Mouse (Mus musculus): ENCODE results near the gene Lamb1. TPM values are rescaled to one million over a fixed set of nuclear protein-coding genes. Genes with fewer than 3 reads are reported as not detected.

The Lamb1 gene
- polyA plus RNA-seq, 1 experiment from 2014 or later, result 60.4 TPM

DNA sequence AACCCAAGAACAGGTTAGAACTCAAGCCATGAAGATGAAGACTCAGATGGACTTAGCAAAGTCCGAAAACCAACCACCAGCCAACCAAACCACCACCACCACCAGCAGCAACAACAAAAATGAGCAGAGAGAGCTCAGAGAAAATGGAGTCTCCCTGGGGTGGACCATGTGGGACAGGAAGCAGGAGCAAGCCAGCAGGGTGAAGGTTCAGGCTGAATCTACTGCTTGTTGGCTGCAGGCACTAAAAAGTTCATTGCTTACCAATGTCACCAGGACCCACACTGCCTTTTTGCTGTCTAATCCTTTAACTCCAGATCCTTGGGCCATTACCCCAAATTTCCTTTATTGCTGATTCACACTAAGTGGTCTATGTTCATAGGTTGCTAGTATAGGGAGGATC lies 32.4 kb upstream of the Lamb1 start:
- no peaks in the 10 kb centered on the region for H3K27me3 ChIP-seq (replicated peaks; ENCODE audit: control insufficient read depth, insufficient read depth, low read length)
- no peak overlapping the region for H3K4me3 ChIP-seq (ENCODE audit: low read length)
- no peak overlapping the region for H3K4me2 ChIP-seq (ENCODE audit: low read depth, low read length)
- H3K9ac ChIP-seq (ENCODE audit: low read depth, low read length), result no peak overlapping the region
- H3K9me3 ChIP-seq (ENCODE audit: control insufficient read depth, low read length), result no peaks in the 10 kb centered on the region
- H3K4me1 ChIP-seq (ENCODE audit: control insufficient read depth, insufficient read depth, low read length), result peaks cover 9% of the 10 kb centered on the region; the same call in 1 of the 2 replicates
- H3K27ac ChIP-seq (ENCODE audit: low read length), result no peak overlapping the region
- ATAC-seq, result no peak
- 100% methylated on average over 1 of the region's 1 CpGs for WGBS
- H3K36me3 ChIP-seq (ENCODE audit: control insufficient read depth, insufficient read depth, low read length), result no peaks in the 10 kb centered on the region

DNA sequence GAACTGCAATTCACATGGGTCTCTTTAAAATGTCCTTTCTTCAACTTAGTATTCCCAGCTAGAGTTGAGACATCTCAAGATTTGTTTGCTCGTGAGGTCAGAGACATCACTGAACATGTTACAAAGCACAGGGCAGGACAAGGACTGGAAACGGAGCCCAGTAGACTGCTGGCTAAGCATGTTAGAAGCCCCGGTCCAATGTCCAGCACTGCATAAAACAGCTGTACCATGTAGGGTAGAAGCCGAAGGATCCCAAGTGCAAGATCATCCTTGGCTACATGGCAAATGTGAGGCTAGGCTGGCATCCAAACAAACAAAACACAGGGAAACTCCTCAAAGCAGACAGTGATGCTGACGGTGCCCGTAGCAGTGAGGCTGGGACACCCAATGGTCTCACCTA lies 30.0 kb upstream of the Lamb1 start:
- no peak overlapping the region for H3K4me3 ChIP-seq (ENCODE audit: low read length)
- no peaks in the 10 kb centered on the region for H3K36me3 ChIP-seq (ENCODE audit: control insufficient read depth, insufficient read depth, low read length)
- H3K4me2 ChIP-seq (ENCODE audit: low read depth, low read length), result no peak overlapping the region
- WGBS, result 86% methylated on average over 6 of the region's 6 CpGs
- H3K9me3 ChIP-seq (ENCODE audit: control insufficient read depth, low read length), result no peaks in the 10 kb centered on the region
- no peak for ATAC-seq
- H3K9ac ChIP-seq (ENCODE audit: low read depth, low read length), result no peak overlapping the region
- H3K27me3 ChIP-seq (replicated peaks; ENCODE audit: control insufficient read depth, insufficient read depth, low read length), result no peaks in the 10 kb centered on the region
- no peak overlapping the region for H3K27ac ChIP-seq (ENCODE audit: low read length)
- no peaks in the 10 kb centered on the region for H3K4me1 ChIP-seq (ENCODE audit: control insufficient read depth, insufficient read depth, low read length)

DNA sequence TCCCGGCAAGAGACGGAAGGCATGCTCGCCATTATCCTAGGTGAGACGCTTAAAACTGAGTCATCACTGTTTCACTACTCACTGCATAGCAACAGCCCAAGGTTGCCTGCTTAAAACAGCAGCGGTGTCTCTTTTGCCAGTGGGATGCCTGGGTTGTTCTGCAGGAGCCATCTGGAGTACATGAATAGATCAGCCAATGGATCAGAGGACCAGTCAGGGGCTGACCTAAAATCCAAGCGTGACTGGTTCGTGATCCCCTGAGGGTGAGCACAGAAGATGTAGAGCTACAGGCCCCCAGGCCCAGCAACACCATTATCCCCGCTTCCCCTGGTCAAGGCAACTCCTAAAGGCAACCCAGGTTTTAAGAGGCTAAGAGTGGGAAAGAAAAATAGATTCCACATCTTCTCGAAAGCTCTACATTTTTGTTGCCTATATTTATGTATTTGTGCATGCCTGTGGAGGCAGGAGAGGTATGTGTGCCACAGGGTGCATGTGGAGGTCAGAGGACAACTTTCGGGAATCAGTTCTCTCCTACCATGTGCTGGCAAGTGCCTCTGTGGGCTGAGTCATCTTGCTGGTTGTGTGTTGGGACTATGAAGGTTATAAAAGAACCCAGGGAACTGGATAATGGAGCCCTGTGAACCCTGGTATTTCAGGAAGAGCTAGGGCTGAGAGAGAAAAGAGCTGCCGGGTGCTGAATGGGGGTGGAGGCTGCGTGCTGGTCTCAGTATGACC lies 28.0 kb upstream of the Lamb1 start:
- no peak overlapping the region for H3K27ac ChIP-seq (ENCODE audit: low read length)
- H3K36me3 ChIP-seq (ENCODE audit: control insufficient read depth, insufficient read depth, low read length), result no peaks in the 10 kb centered on the region

DNA sequence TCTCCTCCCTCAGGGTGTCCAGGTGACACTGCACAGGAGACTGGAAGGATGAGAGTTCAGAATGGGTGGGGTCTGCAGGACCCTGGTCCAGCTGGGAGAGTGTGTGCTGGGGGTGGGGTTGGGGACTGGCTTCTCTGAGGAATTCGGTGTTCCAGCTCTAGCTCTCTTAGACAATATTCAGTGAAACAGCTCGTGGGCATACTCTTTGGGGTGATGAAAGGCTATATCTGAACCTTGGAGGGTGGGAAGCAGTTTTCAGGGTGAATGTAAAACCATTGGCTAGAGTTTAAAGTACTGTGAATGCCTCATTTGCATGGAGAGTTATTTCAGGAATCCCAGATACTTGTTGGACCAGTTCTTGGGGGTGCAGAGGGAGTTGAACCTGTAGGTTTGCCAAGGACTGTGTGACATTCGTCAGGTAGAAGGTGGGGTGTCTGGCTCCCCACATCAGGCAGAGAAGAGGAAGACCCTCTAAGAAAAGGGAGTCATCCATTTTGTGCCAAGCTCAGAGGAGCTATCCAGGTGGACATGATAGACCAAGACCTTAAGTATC lies 25.9 kb upstream of the Lamb1 start:
- no peak overlapping the region for H3K9ac ChIP-seq (ENCODE audit: low read depth, low read length)
- no peaks in the 10 kb centered on the region for H3K4me1 ChIP-seq (ENCODE audit: control insufficient read depth, insufficient read depth, low read length)
- H3K9me3 ChIP-seq (ENCODE audit: control insufficient read depth, low read length), result no peaks in the 10 kb centered on the region
- no peak; the same call in 1 of the 2 replicates for ATAC-seq
- no peak overlapping the region for H3K27ac ChIP-seq (ENCODE audit: low read length)
- no peak overlapping the region for H3K4me2 ChIP-seq (ENCODE audit: low read depth, low read length)
- 74% methylated on average over 3 of the region's 3 CpGs for WGBS
- no peak overlapping the region for H3K4me3 ChIP-seq (ENCODE audit: low read length)
- H3K27me3 ChIP-seq (replicated peaks; ENCODE audit: control insufficient read depth, insufficient read depth, low read length), result no peaks in the 10 kb centered on the region
- H3K36me3 ChIP-seq (ENCODE audit: control insufficient read depth, insufficient read depth, low read length), result no peaks in the 10 kb centered on the region

More for the DNA sequence above, 28.0 kb upstream of the Lamb1 start:
- no peak overlapping the region for H3K4me3 ChIP-seq (ENCODE audit: low read length)
- H3K4me2 ChIP-seq (ENCODE audit: low read depth, low read length), result no peak overlapping the region
- no peak overlapping the region for H3K9ac ChIP-seq (ENCODE audit: low read depth, low read length)
- H3K4me1 ChIP-seq (ENCODE audit: control insufficient read depth, insufficient read depth, low read length), result no peaks in the 10 kb centered on the region
- no peaks in the 10 kb centered on the region for H3K27me3 ChIP-seq (replicated peaks; ENCODE audit: control insufficient read depth, insufficient read depth, low read length)
- H3K9me3 ChIP-seq (ENCODE audit: control insufficient read depth, low read length), result no peaks in the 10 kb centered on the region
- 64% methylated on average over 12 of the region's 12 CpGs for WGBS
- ATAC-seq, result no peak

DNA sequence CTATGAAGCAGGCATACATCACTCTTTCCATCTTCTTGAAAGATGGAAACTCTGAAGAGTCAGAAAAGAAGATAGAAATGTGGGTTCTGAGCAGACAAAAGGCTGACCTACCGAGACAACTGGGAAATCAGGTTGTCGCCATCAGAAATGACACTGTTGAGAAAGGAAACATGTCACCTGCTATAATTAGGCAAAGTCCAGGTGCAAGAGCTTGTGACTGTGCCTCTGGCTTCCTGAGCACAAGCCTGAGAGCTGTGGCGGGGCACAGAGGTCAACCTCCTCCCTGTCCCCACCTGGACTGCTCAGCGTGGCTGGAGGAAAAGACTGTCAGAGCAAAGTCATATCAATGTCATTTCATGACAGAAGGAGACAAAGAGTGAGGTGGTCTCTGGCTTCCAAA lies 25.2 kb upstream of the Lamb1 start:
- H3K9ac ChIP-seq (ENCODE audit: low read depth, low read length), result no peak overlapping the region
- no peaks in the 10 kb centered on the region for H3K4me1 ChIP-seq (ENCODE audit: control insufficient read depth, insufficient read depth, low read length)
- no peaks in the 10 kb centered on the region for H3K9me3 ChIP-seq (ENCODE audit: control insufficient read depth, low read length)
- H3K27me3 ChIP-seq (replicated peaks; ENCODE audit: control insufficient read depth, insufficient read depth, low read length), result no peaks in the 10 kb centered on the region
- WGBS, result 62% methylated on average over 4 of the region's 4 CpGs
- ATAC-seq, result peak; percentile 67
- H3K36me3 ChIP-seq (ENCODE audit: control insufficient read depth, insufficient read depth, low read length), result no peaks in the 10 kb centered on the region
- H3K4me2 ChIP-seq (ENCODE audit: low read depth, low read length), result no peak overlapping the region
- no peak overlapping the region for H3K27ac ChIP-seq (ENCODE audit: low read length)
- no peak overlapping the region for H3K4me3 ChIP-seq (ENCODE audit: low read length)

DNA sequence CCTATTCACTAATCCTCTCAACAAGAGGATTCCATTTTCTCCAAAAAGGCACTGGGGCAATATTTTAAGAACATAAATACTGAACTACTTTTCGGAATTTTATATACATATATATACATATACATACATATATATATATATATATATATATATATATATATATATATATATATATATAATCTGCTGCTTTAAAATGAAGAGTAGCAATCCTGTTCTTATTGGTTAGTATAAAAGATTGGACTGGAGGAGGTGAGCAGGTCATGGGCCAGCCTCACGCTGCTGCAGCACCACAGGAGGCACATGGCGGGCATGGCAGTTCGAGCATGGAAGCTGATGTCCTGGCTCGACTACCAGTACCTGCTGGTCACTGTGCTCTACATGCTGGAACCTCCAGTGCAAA lies 24.6 kb upstream of the Lamb1 start, which contains the start of gene Gm6993:
TSS of gene Gm6993 (plus strand) at position 301 of the 400 bp plus-strand sequence.
- no peaks in the 10 kb centered on the region for H3K36me3 ChIP-seq (ENCODE audit: control insufficient read depth, insufficient read depth, low read length)
- 90% methylated on average over 5 of the region's 5 CpGs for WGBS
- H3K4me1 ChIP-seq (ENCODE audit: control insufficient read depth, insufficient read depth, low read length), result no peaks in the 10 kb centered on the region
- H3K4me3 ChIP-seq (ENCODE audit: low read length), result no peak within 1 kb of the TSS
- H3K9me3 ChIP-seq (ENCODE audit: control insufficient read depth, low read length), result no peaks in the 10 kb centered on the region
- no peak within 1 kb of the TSS for H3K9ac ChIP-seq (ENCODE audit: low read depth, low read length)
- ATAC-seq, result no peak
- no peak within 1 kb of the TSS for H3K27ac ChIP-seq (ENCODE audit: low read length)
- H3K27me3 ChIP-seq (replicated peaks; ENCODE audit: control insufficient read depth, insufficient read depth, low read length), result no peaks in the 10 kb centered on the region
- H3K4me2 ChIP-seq (ENCODE audit: low read depth, low read length), result no peak within 1 kb of the TSS

DNA sequence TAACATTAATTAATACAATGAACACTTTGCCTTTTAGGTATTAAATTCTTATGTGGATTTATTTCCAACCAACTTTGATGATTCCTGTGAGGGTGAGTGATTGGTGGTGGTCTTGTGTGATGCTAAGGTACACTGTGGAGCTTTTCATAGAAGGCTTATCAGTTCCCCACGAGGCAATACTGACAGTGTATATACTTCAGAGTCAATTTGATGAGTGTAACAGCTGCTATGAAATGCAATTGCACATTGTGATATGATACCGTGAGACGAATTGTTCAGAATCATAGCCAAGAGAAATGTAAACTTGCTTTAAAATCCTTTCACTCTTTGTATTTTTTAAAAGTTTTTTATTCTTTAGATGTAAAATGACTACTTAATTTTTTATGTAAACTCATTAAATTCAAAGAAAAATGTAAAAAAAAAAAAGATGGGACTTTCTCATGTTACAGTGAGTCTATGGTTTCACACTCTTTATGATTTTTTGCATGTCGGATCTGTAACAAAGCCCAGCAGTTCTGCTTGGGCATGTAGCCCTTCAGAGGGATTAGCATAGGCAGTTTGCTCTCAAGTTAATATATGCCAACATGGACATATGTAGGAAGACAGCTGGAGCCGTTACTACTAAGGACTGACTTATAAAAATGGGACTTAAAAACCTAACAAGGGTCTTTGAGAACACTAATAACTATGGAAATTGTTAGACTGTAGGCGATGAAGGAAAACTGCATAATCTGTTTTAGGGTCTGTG lies 23.3 kb upstream of the Lamb1 start:
- H3K9ac ChIP-seq (ENCODE audit: low read depth, low read length), result no peak overlapping the region
- 67% methylated on average over 6 of the region's 6 CpGs for WGBS

DNA sequence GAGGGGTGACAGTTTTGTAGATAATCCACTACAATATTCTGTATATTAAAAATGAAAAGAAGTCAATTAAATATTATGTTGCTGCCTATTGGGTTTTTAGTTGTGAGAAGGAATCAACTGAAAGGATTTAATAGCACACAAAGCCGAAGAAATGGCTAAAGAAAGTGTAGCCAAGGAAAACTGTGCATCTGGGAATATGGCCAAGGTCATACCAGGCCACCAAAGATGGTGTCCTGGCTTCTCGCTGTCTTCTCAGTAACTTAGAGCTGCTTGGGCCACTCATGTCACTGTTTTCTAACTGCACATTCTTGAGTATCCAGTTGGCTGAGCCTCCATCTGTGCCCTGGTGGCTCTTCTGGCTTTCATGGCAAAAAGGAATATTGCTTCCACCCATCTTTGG lies 21.0 kb upstream of the Lamb1 start:
- peaks cover 8% of the 10 kb centered on the region for H3K4me1 ChIP-seq (ENCODE audit: control insufficient read depth, insufficient read depth, low read length)
- no peaks in the 10 kb centered on the region for H3K27me3 ChIP-seq (replicated peaks; ENCODE audit: control insufficient read depth, insufficient read depth, low read length)
- no peaks in the 10 kb centered on the region for H3K36me3 ChIP-seq (ENCODE audit: control insufficient read depth, insufficient read depth, low read length)
- H3K4me2 ChIP-seq (ENCODE audit: low read depth, low read length), result no peak overlapping the region
- no peak overlapping the region for H3K4me3 ChIP-seq (ENCODE audit: low read length)
- WGBS, result 77% methylated on average over 2 of the region's 2 CpGs
- H3K9me3 ChIP-seq (ENCODE audit: control insufficient read depth, low read length), result no peaks in the 10 kb centered on the region
- H3K9ac ChIP-seq (ENCODE audit: low read depth, low read length), result no peak overlapping the region
- ATAC-seq, result no peak
- no peak overlapping the region for H3K27ac ChIP-seq (ENCODE audit: low read length)

More for the DNA sequence above, 23.3 kb upstream of the Lamb1 start:
- Histone ChIP-seq H3K27ac (ENCODE audit: low read length) (no peak overlapping the region), H3K4me2 (ENCODE audit: low read depth, low read length) (no peak overlapping the region), H3K36me3 (ENCODE audit: control insufficient read depth, insufficient read depth, low read length) (no peaks in the 10 kb centered on the region), H3K4me1 (ENCODE audit: control insufficient read depth, insufficient read depth, low read length) (no peaks in the 10 kb centered on the region; the same call in none of the 2 replicates), H3K4me3 (ENCODE audit: low read length) (no peak overlapping the region), H3K9me3 (ENCODE audit: control insufficient read depth, low read length) (no peaks in the 10 kb centered on the region), H3K27me3 (replicated peaks; ENCODE audit: control insufficient read depth, insufficient read depth, low read length) (no peaks in the 10 kb centered on the region)
- ATAC-seq, result no peak

DNA sequence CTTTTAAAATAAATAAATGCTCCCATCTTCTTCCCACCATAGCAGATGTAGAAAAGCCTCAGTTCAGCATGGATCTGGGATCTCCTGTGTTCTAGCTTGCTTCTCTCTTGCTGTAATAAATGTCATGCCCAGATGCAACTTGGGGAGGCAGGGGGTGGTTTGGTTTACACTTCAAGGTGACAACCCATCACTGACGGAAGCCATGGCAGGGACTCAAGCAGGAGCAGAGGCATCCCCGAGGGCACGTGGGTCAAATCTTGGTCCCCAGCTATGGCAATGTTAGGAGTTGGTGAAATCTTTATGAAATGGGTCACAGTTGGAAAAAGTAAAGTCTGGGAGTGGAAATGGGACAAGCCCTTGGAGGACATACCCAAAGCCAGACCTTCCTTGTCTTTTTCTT lies 20.3 kb upstream of the Lamb1 start:
- no peak overlapping the region for H3K9ac ChIP-seq (ENCODE audit: low read depth, low read length)
- 86% methylated on average over 3 of the region's 3 CpGs for WGBS
- H3K27me3 ChIP-seq (replicated peaks; ENCODE audit: control insufficient read depth, insufficient read depth, low read length), result no peaks in the 10 kb centered on the region
- peaks cover 8% of the 10 kb centered on the region for H3K4me1 ChIP-seq (ENCODE audit: control insufficient read depth, insufficient read depth, low read length)
- no peak overlapping the region for H3K4me2 ChIP-seq (ENCODE audit: low read depth, low read length)
- H3K4me3 ChIP-seq (ENCODE audit: low read length), result no peak overlapping the region
- no peak overlapping the region for H3K27ac ChIP-seq (ENCODE audit: low read length)
- H3K9me3 ChIP-seq (ENCODE audit: control insufficient read depth, low read length), result no peaks in the 10 kb centered on the region
- no peak for ATAC-seq
- H3K36me3 ChIP-seq (ENCODE audit: control insufficient read depth, insufficient read depth, low read length), result no peaks in the 10 kb centered on the region

Measured in intestine, embryonic 16.5 days (tissue).